Mouse (Mus musculus): ENCODE measurements around the gene Stxbp5l. TPM values are rescaled to one million over a fixed set of nuclear protein-coding genes. Genes with fewer than 3 reads are reported as not detected.

Stxbp5l gene
- not detected for polyA plus RNA-seq (2012; fragmentation: generic; extraction: Trizol)

DNA sequence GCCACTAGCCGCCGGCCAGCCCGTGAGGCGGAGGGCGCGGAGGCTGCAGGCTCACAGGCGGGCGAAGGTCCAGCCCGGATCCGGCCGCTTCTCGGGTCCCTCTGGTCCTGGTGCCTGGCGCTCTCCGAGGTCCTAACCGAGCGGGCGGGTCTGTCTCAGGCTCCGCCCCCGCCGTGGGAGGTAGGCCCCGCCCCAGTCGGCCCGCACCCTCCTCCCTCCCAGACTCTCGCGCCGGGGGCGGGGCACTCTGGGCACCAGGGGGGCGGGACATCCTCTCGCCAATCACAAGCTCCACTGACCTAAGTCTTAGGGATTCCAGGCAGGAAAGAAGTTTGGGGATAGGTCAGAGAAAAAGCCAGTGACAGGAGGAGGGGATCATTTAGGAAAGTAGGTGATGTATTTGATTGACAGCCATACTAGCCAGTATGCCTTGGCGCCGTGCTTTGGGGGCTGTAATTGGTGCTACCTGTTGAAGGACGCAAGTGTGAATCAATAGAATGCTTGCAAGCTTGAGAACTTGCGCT, at the start of gene Stxbp5l:
Stxbp5l (minus strand) TSS at position 142 of the 524 bp plus-strand sequence.
- no peaks in the 10 kb centered on the region for H3K36me3 ChIP-seq (ENCODE audit: control insufficient read depth, insufficient read depth)
- H3K79me2 ChIP-seq (ENCODE audit: control insufficient read depth, insufficient read depth): no peaks in the 10 kb centered on the region
- TF ChIP-seq REST (IDR thresholded peaks at IDR 0.05; ENCODE audit: insufficient read depth, insufficient read length) (peak; percentile 24), MYOD1 (IDR thresholded peaks at IDR 0.05; ENCODE audit: control insufficient read depth in 1 of 3, insufficient read length in 2 of 3, low read depth in 2 of 3) (no peak)
- H3K27me3 ChIP-seq (ENCODE audit: control insufficient read depth, insufficient read depth, insufficient read length): peaks cover 16% of the 10 kb centered on the region
- H3K4me3 ChIP-seq: no peak within 1 kb of the TSS
- no peak within 1 kb of the TSS for H3K4me2 ChIP-seq (ENCODE audit: low read depth)
- no peak within 1 kb of the TSS for H3ac ChIP-seq (ENCODE audit: control insufficient read depth, insufficient read length)

DNA sequence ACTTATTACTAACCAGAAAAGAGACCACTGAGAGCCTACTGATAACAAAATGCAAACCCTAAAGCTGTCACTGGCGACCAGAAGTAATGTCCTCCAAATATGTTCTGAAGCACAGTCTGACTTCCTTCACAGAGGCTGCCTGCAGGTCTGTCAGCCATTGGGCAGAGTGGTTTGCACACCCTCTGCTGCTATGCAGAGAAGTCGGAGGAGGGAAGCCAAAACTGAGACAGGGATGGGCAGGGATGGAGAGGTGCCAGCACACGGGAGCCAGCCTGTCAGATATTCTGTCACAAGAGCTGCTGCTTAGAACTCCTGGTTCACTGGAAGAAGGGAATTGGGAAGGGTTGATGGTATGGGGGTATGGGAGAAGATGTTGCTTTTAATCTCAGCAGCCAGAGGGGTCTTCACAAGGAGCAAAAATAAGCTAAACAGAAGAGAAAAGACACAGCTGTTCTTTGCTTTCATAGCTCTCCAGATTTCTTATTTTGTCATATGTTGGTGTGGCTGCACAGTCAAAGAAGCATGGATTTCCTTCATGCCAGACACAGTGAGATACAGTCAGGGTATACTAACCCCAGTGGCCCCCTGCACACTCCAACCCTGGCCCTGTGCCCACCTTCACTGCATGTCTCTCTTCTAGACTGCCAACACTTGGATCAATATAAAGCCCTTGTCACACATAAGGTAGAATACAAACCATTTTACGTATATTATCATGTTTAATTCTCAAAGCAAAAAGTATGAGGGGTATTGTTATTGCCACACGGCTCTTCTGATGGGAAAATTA, 48.8 kb upstream of the Stxbp5l start:
- Histone ChIP-seq H3K27me3 (ENCODE audit: control insufficient read depth, insufficient read depth, insufficient read length) (peaks cover 6% of the 10 kb centered on the region), H3K36me3 (ENCODE audit: control insufficient read depth, insufficient read depth) (no peaks in the 10 kb centered on the region), H3K79me2 (ENCODE audit: control insufficient read depth, insufficient read depth) (no peaks in the 10 kb centered on the region), H3K4me2 (ENCODE audit: low read depth) (no peak overlapping the region), H3ac (ENCODE audit: control insufficient read depth, insufficient read length) (no peak overlapping the region), H3K4me3 (no peak overlapping the region)
- TF ChIP-seq USF1 (IDR thresholded peaks at IDR 0.05; ENCODE audit: low read depth) (no peak), E2F4 (IDR thresholded peaks at IDR 0.05; ENCODE audit: insufficient read depth) (no peak), MYOD1 (IDR thresholded peaks at IDR 0.05; ENCODE audit: control insufficient read depth in 1 of 3, insufficient read length in 2 of 3, low read depth in 2 of 3) (no peak), MYOG (IDR thresholded peaks at IDR 0.05; ENCODE audit: control insufficient read depth in 1 of 3, insufficient read depth in 1 of 3, insufficient read length in 2 of 3, low read depth in 2 of 3) (no peak), TCF12 (IDR thresholded peaks at IDR 0.05; ENCODE audit: insufficient read depth, poor library complexity, severe bottlenecking) (no peak), TCF3 (IDR thresholded peaks at IDR 0.05; ENCODE audit: insufficient read length, low read depth) (no peak), MAX (IDR thresholded peaks at IDR 0.05; ENCODE audit: low read depth) (no peak), CEBPB (IDR thresholded peaks at IDR 0.05; ENCODE audit: insufficient read depth, poor library complexity, severe bottlenecking) (no peak), POLR2A (IDR thresholded peaks at IDR 0.05; ENCODE audit: insufficient read length, low read depth) (no peak), POLR2AphosphoS2 (IDR thresholded peaks at IDR 0.05; ENCODE audit: insufficient read length, low read depth) (no peak), SRF (IDR thresholded peaks at IDR 0.05; ENCODE audit: control insufficient read depth, insufficient read length, low read depth) (no peak), REST (IDR thresholded peaks at IDR 0.05; ENCODE audit: insufficient read depth, insufficient read length) (no peak)

DNA sequence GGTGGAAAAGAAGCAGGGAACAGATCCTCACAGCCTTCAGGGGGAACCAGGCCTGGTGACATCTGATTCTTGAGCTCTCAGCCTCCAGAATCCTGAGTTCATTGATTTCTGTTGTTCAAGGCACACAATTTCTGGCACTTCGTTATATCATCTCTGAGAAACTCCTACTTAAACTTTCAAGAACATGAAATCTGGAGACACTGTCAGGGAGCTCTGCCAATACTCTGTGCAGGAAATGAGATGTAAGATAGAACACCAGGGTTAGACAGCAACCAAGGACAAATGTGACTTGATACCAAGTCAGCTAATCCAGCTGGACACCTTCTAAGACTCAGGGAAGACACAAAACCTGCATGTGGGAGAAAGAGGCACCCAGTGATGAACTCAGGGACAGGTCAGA, 40.7 kb upstream of the Stxbp5l start:
- H3K27me3 ChIP-seq (ENCODE audit: control insufficient read depth, insufficient read depth, insufficient read length): no peaks in the 10 kb centered on the region
- no peaks in the 10 kb centered on the region for H3K36me3 ChIP-seq (ENCODE audit: control insufficient read depth, insufficient read depth)
- H3K4me2 ChIP-seq (ENCODE audit: low read depth): no peak overlapping the region
- TF ChIP-seq CEBPB (IDR thresholded peaks at IDR 0.05; ENCODE audit: insufficient read depth, poor library complexity, severe bottlenecking): no peak
- TF ChIP-seq MYOD1 (IDR thresholded peaks at IDR 0.05; ENCODE audit: control insufficient read depth in 1 of 3, insufficient read length in 2 of 3, low read depth in 2 of 3): no peak
- TF ChIP-seq MAX (IDR thresholded peaks at IDR 0.05; ENCODE audit: low read depth): no peak
- no peak overlapping the region for H3ac ChIP-seq (ENCODE audit: control insufficient read depth, insufficient read length)
- no peak overlapping the region for H3K4me3 ChIP-seq
- H3K79me2 ChIP-seq (ENCODE audit: control insufficient read depth, insufficient read depth): no peaks in the 10 kb centered on the region

DNA sequence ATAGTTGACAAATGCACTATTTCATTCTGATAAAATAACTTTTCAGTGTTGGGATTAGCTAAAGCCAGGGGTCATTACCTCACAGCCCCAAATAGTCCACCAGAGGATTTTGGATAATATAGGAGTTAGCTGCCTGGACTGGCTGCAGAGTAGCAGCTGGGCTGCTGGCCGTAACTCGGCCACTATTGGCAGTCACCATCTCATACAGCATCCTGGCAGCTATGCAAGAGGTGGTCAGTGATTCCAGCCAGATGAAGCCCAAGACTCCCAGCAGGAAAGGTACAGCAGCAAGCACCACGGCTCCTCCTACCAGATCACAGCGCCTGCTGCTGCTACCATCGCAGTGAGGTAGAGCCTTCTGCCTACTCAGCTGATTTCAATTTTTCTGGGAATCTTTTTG, 38.1 kb upstream of the Stxbp5l start:
- no peak overlapping the region for H3K4me2 ChIP-seq (ENCODE audit: low read depth)
- H3K27me3 ChIP-seq (ENCODE audit: control insufficient read depth, insufficient read depth, insufficient read length): no peaks in the 10 kb centered on the region
- H3K36me3 ChIP-seq (ENCODE audit: control insufficient read depth, insufficient read depth): no peaks in the 10 kb centered on the region
- H3K4me3 ChIP-seq: no peak overlapping the region
- TF ChIP-seq TCF12 (IDR thresholded peaks at IDR 0.05; ENCODE audit: insufficient read depth, poor library complexity, severe bottlenecking) (no peak), POLR2AphosphoS2 (IDR thresholded peaks at IDR 0.05; ENCODE audit: insufficient read length, low read depth) (no peak), POLR2A (IDR thresholded peaks at IDR 0.05; ENCODE audit: insufficient read length, low read depth) (no peak)
- no peak overlapping the region for H3ac ChIP-seq (ENCODE audit: control insufficient read depth, insufficient read length)
- no peaks in the 10 kb centered on the region for H3K79me2 ChIP-seq (ENCODE audit: control insufficient read depth, insufficient read depth)

DNA sequence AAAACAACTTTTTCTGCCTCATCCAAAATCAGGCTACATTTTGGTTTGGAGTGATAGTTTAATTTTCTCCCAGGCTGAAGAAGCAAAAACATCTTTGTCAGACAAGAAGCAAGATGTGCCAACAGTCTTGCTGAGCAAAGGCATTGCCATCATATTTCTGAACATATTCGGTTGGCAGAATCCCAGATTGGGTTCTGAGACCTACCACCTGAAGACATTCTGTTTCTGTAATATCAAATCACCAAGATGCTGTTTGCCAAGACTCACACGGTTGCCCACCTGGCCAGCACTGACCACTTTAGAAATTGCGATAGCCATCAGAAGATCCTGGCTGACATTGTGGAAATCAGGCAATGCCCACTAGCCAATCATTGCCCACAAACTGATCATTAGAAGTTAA, 37.1 kb upstream of the Stxbp5l start:
- no peak for TF ChIP-seq USF1 (IDR thresholded peaks at IDR 0.05; ENCODE audit: low read depth)
- no peak for TF ChIP-seq SRF (IDR thresholded peaks at IDR 0.05; ENCODE audit: control insufficient read depth, insufficient read length, low read depth)
- no peak for TF ChIP-seq POLR2AphosphoS2 (IDR thresholded peaks at IDR 0.05; ENCODE audit: insufficient read length, low read depth)
- TF ChIP-seq CEBPB (IDR thresholded peaks at IDR 0.05; ENCODE audit: insufficient read depth, poor library complexity, severe bottlenecking): no peak
- TF ChIP-seq MYOG (IDR thresholded peaks at IDR 0.05; ENCODE audit: control insufficient read depth in 1 of 3, insufficient read depth in 1 of 3, insufficient read length in 2 of 3, low read depth in 2 of 3): no peak
- no peak for TF ChIP-seq TCF3 (IDR thresholded peaks at IDR 0.05; ENCODE audit: insufficient read length, low read depth)
- no peak for TF ChIP-seq REST (IDR thresholded peaks at IDR 0.05; ENCODE audit: insufficient read depth, insufficient read length)
- no peak for TF ChIP-seq TCF12 (IDR thresholded peaks at IDR 0.05; ENCODE audit: insufficient read depth, poor library complexity, severe bottlenecking)
- no peak for TF ChIP-seq MYOD1 (IDR thresholded peaks at IDR 0.05; ENCODE audit: control insufficient read depth in 1 of 3, insufficient read length in 2 of 3, low read depth in 2 of 3)
- no peak for TF ChIP-seq MAX (IDR thresholded peaks at IDR 0.05; ENCODE audit: low read depth)
- TF ChIP-seq E2F4 (IDR thresholded peaks at IDR 0.05; ENCODE audit: insufficient read depth): no peak
- no peak for TF ChIP-seq POLR2A (IDR thresholded peaks at IDR 0.05; ENCODE audit: insufficient read length, low read depth)
- no peak overlapping the region for H3ac ChIP-seq (ENCODE audit: control insufficient read depth, insufficient read length)
- no peaks in the 10 kb centered on the region for H3K79me2 ChIP-seq (ENCODE audit: control insufficient read depth, insufficient read depth)
- no peak overlapping the region for H3K4me2 ChIP-seq (ENCODE audit: low read depth)
- H3K4me3 ChIP-seq: no peak overlapping the region
- no peaks in the 10 kb centered on the region for H3K36me3 ChIP-seq (ENCODE audit: control insufficient read depth, insufficient read depth)
- H3K27me3 ChIP-seq (ENCODE audit: control insufficient read depth, insufficient read depth, insufficient read length): no peaks in the 10 kb centered on the region
